Mouse (Mus musculus): ENCODE measurements around the gene Stt3b.

Stt3b gene

GRCm38 (mm10) chr9:115310346-115311222 is at the start of gene Stt3b:
Gene Stt3b (minus strand): TSS chr9:115310421.
- DNase-seq: peak; percentile 100

GRCm38 (mm10) chr9:115358421-115358820 is 48.2 kb upstream of the Stt3b start:
- no peak for DNase-seq

GRCm38 (mm10) chr9:115357996-115358395 is 47.8 kb upstream of the Stt3b start:
- no peak for DNase-seq

GRCm38 (mm10) chr9:115356731-115357458 is 46.7 kb upstream of the Stt3b start:
- peak; percentile 13 to 49 for DNase-seq

GRCm38 (mm10) chr9:115355972-115356371 is 45.8 kb upstream of the Stt3b start:
- peak; percentile 42 to 60 for DNase-seq

- no peak for DNase-seq
Observed at GRCm38 (mm10) chr9:115349741-115350512, 39.7 kb upstream of the Stt3b start.

GRCm38 (mm10) chr9:115349106-115349505 is 38.9 kb upstream of the Stt3b start:
- no peak for DNase-seq

- DNase-seq: no peak
Observed at GRCm38 (mm10) chr9:115344930-115345329, 34.7 kb upstream of the Stt3b start.

- DNase-seq: no peak
Observed at GRCm38 (mm10) chr9:115341576-115341975, 31.4 kb upstream of the Stt3b start.

GRCm38 (mm10) chr9:115340212-115340815 is 30.1 kb upstream of the Stt3b start:
- DNase-seq: peak; percentile 62 to 67

- DNase-seq: no peak
Observed at GRCm38 (mm10) chr9:115338816-115339215, 28.6 kb upstream of the Stt3b start.

- no peak for DNase-seq
Observed at GRCm38 (mm10) chr9:115333016-115333415, 22.8 kb upstream of the Stt3b start.

- no peak for DNase-seq
Observed at GRCm38 (mm10) chr9:115332339-115332738, 22.1 kb upstream of the Stt3b start.

GRCm38 (mm10) chr9:115330861-115331476 is 20.7 kb upstream of the Stt3b start:
- no peak for DNase-seq

- no peak for DNase-seq
Observed at GRCm38 (mm10) chr9:115326533-115326890, 16.3 kb upstream of the Stt3b start.

- DNase-seq: peak; percentile 16 to 46
Observed at GRCm38 (mm10) chr9:115325831-115326532, 15.8 kb upstream of the Stt3b start.

- no peak for DNase-seq
Observed at GRCm38 (mm10) chr9:115323572-115323971, 13.4 kb upstream of the Stt3b start.

- no peak for DNase-seq
Observed at GRCm38 (mm10) chr9:115322385-115322784, 12.2 kb upstream of the Stt3b start.

- peak; percentile 28 to 42 for DNase-seq
Observed at GRCm38 (mm10) chr9:115321052-115321451, 10.8 kb upstream of the Stt3b start.

GRCm38 (mm10) chr9:115320156-115320555 is 9.9 kb upstream of the Stt3b start:
- DNase-seq: no peak

GRCm38 (mm10) chr9:115318621-115319375 is 8.6 kb upstream of the Stt3b start:
- DNase-seq: no peak
